Mouse (Mus musculus) naive thymus-derived CD4-positive, alpha-beta T cell, adult 2 months (primary cell): Measurements from ENCODE around the gene Ptgis.

Experiments
- DNase-seq: peaks from one replicate; pipeline ENCODE4 v3.0.0-alpha.2; 2011; ENCODE audit warnings: low read depth

Gene Ptgis

DNA sequence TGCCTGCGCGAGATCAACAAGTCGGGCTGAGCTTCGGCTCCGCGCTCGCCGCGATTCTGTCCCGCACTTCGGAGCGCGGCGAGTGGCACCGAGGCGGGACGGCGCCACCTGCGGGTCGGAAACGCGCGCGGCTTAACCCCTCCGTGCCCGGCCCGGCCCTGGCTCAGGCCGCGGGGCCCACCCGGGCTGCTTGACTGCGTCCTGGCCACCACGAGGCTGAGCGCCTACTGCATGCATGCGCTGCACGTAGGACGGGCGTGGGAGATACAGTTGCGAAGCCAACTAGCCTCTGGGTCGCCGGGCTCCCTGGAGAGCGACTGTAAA, 50.4 kb downstream of the Ptgis start, which contains the start of gene Kcnb1:
TSS of gene Kcnb1 (minus strand) at position 80 of the 324 bp plus-strand sequence.
- peak; percentile 53 for DNase-seq

DNA sequence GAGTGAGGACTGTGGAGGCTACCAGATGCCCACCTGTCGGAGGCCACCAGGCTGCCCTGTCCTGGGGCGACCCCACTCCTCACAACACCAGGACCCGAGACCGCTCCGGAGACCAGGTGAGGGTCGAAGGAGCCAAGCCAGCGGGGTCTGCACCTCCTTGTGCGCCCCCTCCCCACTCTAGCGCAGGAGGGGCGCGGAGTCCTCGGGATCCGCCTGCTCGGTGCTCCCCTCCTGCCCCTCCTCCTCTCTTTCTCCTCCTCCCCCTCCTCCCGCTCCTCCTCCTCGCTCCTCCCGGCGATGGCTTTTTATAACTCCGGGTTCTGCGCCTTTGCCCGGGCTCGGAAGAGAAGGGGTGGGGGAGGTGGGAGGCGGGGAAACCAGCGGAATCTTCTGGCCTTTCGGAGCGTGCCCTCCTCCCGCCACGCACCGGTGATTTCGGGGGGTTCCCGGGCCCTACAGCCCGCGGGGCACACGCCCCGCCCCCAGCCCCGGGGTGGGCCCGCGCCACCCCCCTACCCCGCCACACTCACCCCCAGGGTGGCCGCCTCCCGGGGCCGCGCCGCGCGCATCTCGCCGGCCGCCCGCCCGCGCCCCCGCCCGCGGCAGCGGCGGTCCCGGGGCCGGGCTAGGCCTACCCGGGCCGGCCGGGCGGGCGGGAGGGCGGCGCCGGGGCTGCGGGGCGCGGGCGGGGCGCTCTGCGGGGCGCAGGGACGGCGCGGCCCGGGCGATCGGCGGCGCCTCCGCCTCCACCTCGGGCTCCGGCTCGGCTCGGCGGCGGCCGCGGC, 50.9 kb downstream of the Ptgis start:
- no peak for DNase-seq

- DNase-seq, result peak; percentile 41
These were observed 51.8 kb downstream of the Ptgis start for GRCm38 (mm10) chr2:167188315-167189207.

DNA sequence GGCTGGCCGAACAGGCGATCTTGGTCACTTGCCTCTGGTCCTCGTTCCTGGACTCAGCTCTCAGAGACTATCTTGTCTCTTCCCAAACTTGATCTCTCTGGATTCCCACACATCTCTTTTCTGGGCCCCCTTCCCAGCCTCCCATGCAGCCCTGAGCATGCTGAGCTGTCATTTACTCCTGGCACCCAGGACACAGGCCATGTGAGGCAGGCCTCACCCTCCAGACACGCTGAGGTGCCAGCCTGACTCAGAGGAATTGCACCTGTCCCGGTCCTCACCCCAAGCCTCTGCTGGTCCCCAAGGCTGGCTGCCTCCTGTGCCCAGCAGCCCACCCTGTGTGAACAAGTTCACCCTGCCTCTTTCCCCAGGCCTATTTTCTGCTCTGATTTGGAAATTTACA, 53.3 kb downstream of the Ptgis start:
- no peak for DNase-seq

- DNase-seq, result no peak
These were observed 53.9 kb downstream of the Ptgis start for GRCm38 (mm10) chr2:167186544-167186943.

DNA sequence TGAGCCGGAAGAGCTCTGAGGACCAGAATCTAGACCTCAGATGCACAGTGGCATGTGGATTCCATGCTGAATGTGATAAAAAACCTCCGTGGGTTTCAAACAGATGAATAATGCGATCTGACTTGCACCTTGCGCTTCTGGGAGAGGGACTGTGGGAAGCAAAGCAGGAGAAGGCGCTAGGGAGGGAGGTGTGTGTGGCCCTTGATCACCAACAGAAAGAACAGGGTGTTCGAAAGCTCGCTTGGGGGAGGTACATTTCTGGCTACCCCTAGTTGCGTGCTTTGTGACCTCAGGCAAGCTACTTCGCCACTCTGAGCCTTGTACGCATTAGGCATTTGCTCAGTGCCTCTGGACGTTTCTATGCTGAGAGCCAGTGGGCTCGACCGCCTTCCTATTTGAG, 54.4 kb downstream of the Ptgis start:
- DNase-seq, result no peak

- DNase-seq, result no peak
These were observed 55.0 kb downstream of the Ptgis start for GRCm38 (mm10) chr2:167185432-167185831.

GRCm38 (mm10) chr2:167181662-167182389, 58.6 kb downstream of the Ptgis start:
- no peak for DNase-seq

DNA sequence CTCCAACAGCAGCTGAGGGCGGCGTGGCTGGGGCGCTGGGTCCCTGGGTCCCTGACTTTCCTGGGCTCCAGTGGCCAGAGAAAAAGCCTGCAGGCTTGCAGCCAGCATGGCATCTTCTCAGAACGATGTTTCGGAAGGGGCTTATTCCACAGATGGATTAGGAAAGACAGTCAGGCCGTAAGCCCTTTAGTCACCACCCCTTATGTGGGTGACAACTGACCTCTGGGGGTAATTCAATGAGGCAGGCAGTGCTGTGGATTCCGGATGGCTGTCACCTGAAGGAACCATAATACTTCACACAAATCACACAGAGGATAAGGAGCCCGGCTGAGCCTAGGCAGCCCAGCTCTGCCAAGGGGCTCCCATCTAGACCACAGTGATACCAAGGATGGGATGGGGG, 59.3 kb downstream of the Ptgis start:
- no peak for DNase-seq

DNA sequence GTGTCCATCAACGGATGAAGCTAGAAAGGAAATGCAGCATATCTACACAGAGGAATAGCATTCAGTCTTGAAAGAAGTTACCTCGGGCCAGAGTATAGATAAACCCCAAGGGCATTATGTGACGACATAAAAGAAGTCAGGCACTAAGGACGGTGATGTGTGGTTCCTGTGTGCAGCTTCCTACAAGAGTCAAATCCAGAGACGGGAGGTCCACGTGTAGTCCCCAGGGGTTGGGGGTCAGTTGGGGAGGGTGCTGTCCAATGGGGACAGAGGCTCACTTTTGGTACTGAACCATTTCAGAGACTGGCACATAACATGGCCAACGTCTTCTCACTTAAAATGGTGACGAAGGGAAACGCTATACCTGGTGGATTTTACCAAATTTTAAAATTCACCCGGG, 61.1 kb downstream of the Ptgis start:
- no peak for DNase-seq

DNA sequence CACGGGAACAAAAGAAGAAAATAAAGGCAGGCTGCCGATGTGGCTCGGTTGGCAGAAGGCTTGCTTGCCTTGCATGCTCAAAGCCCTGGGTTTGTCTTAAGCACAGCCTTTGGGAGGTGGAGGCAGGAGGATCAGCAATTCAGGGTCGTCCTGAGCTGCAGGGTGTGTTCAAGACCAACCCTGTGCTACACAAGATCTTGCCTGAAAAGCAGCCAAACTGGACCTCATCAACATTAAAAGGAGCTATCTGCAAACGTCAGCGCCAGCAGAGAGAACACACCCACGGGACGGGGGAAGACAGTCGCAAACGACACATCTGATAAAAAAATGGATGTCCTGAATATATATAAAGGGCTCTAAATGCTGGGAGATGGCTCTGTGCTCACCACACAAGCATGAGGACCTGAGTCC, 63.2 kb downstream of the Ptgis start:
- DNase-seq, result no peak

- DNase-seq, result no peak
These were observed 65.1 kb downstream of the Ptgis start for GRCm38 (mm10) chr2:167175284-167175683.

DNA sequence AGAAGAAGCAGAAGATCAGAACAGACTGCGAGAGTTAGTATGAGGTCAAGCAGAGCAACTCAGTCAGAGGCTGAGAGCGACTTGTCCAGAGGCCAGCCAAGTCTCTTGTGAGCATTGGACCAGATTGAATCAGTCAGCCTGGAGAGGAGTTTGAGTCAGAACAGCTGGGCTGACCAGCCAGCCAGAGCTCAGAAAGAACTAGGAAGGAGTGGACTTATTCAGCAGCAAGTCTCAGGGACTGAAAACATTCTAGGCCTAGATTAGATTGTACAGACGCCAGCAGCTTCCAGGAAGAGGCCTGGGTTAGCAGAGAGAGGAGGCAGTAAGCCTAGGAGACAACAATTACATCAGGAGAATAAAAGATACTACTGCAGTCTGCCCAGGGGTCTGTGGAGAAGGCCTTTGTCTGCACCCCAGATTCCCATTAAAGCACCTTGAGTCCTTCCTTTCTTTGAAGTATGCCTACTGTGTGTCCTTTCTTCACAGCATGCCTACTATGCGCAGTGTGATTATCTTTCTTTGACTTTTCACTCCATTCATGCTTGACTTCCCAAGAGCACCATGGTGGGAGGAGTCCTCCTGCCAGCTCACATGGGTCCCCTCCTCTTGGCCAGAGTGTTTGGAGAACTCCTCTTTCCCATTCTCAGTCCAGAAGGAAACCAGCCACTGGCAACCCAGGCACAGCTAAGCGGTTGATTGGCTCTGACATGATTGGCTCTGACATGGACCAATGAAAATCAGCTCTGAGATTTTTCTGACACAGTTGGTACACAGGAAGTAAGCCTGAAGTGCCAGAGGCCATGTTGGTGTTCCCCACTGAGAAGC, 67.1 kb downstream of the Ptgis start:
- DNase-seq, result no peak

DNA sequence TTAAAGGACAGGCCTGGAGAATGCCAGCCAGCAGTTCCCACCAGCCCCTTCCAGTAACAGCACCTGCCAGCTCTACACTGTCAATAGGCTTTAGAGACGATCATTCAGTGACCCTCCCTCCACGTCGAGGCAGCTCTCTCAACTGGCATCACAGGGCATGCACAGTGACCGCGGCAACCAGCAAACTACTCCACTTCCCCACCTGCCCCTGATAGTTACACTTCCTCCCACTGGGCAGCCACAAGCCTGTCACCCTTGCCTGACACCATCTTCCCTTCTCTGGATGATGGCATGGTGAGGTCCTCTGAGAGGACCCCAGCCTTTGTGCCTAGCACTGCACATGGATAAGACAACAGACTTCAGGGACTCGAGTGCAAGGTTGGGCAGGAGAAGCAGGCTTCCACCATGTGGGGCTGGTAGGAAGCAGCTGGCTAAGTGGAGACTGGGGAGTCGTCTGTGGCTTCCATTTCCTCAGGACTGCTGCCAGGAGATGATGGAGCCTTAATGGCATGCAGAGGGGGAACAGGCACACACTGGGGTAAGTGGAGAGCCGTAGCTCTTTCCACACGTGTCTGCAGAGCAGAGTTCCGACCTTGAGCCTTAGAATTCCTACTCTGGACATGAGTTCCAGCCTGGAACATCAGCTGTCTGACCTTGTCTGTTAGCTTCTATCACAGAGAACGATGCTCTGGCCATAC, 72.7 kb downstream of the Ptgis start:
- no peak for DNase-seq

DNA sequence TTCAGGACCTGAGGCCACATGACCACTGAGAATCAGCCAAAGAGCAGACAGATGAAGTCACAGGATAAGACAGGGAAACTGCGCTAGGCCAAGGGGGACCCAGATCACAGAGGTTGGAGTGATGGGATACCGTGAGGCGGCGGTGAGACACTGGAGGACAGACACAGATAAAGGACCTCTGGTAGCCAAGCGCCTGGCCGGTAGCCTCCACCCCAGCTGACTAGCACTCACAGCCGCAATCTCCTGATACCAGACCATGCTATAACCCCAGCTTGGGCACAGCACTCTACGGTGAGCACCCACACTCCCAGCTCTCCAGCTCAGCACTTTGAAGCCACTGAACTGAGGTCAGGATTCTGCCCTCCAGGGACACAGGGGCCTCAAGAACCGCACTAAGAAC, 76.8 kb downstream of the Ptgis start:
- DNase-seq, result no peak

GRCm38 (mm10) chr2:167163134-167163533, 77.3 kb downstream of the Ptgis start:
- DNase-seq, result no peak

DNA sequence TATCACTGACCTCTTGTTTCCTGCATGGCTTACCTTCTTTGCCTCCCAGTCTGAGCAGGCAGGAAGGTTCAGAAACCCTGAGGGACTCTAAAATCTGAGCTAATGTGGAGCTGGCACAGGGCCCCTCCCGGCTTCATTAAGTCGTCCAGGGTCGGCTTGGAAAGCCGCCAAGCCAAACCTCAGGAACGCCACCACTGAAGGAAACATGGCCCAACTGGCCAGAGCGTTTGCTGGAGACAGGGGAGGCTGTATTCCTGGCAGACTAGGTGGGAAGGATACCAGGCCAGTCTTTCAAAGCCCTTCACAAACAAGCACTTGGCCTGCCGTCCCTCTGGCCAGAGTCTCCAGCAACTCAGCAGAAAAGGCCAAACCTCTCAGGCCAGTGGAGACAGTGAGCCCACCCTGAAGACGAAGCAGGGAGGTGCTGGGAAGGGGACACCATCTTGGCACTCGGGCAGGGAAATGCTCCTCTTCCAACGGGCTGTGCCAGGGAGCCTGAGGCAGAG, 77.8 kb downstream of the Ptgis start:
- no peak for DNase-seq

DNA sequence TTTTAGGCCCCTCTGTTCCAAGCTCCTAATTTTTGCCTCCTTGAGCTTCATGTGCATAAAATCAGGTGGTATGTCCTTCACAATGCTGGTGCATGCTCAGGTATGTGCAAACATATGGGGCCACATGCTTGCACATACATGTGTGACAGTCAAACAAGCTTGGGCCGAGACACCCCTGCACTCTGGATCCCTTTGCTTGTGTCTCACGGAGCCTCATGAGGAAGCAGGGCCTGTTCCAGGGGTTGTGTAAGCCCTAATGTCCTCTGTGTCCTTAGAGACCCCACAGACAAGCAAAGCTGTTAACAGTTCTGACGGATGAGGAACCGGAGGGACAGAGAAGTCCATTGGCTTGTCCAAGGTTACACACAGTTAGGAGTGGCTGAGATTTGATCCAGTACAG, 80.7 kb downstream of the Ptgis start:
- DNase-seq, result no peak

DNA sequence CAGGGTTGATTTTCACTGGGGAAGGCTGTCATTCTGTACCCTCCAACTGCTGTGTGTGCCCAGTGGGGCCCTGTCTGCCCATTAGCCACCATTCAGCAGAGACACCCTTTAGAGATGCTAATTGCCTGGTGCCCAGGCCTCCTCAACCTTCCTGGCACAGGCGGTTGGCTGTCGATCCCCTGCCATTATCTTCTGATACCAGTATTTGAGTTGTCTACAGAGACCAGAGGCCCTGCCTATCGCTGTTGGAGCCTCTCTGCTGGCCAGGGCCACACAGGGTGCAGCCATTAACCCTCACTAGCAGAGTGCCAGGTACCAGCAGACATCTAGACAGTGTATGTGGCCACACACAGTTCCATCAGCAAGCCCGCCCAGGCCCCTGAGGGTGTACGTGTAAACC, 81.6 kb downstream of the Ptgis start:
- DNase-seq, result no peak

DNA sequence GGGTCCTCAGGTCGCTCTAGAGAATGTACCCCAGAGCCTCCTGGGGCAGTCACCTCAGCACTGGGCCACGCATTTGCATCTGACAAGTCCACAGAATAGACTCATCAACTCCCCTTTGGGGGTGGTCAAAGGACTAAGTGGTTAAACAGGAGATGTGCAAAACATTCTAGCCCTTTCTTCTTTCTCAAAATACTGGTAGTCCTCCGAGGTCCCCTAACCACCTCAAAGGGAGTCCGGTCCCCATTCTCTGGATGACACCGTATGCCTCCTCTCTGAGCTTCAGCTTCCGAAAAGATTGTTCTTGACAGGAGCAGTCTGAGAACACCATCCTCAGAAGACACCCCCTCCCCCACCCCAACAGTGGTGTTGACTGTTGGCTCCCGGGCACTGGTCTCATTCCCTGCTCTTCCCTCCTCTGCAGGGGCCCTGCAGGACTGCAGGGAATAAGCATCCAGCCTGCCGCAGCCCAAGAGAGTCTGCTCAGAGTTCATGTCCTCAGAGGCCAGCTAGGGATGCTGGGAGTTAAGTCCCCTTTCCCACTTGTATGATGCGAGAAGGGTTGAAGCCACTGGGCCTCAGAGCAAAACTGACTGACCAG, 84.2 kb downstream of the Ptgis start:
- no peak for DNase-seq
